Mouse (Mus musculus): ENCODE measurements around the gene Snu13. TPM values are rescaled to one million over a fixed set of nuclear protein-coding genes. Genes with fewer than 3 reads are reported as not detected.
A peak's percentile ranks its signal among the peaks of the same experiment; 100 is the strongest.

Gene Snu13
- polyA plus RNA-seq, 1 experiment: not detected

- Histone ChIP-seq H3K4me1 (ENCODE audit: control insufficient read depth, insufficient read depth, low read length) (peaks cover 5% of the 10 kb centered on the region), H3K4me3 (ENCODE audit: insufficient read depth, low read depth, low read length) (peak overlapping the region; percentile 90), H3K27ac (ENCODE audit: insufficient read depth, low read depth, low read length) (peak overlapping the region; percentile 31; the same call in 1 of the 2 replicates)
- TF ChIP-seq POLR2A (IDR thresholded peaks at IDR 0.05; ENCODE audit: insufficient read depth, low read depth, low read length) (no peak), CTCF (IDR thresholded peaks at IDR 0.05; ENCODE audit: insufficient read depth, low read depth, low read length) (no peak)
- WGBS: 7% methylated on average over 6 of the region's 6 CpGs
Observed at GRCm38 (mm10) chr15:82016830-82017229, 30.6 kb downstream of the Snu13 start.

GRCm38 (mm10) chr15:82016101-82016808 is 31.1 kb downstream of the Snu13 start:
- TF ChIP-seq POLR2A (IDR thresholded peaks at IDR 0.05; ENCODE audit: insufficient read depth, low read depth, low read length) (peak; percentile 83), CTCF (IDR thresholded peaks at IDR 0.05; ENCODE audit: insufficient read depth, low read depth, low read length) (no peak)
- H3K4me3 ChIP-seq (ENCODE audit: insufficient read depth, low read depth, low read length): peak overlapping the region; percentile 90
- H3K27ac ChIP-seq (ENCODE audit: insufficient read depth, low read depth, low read length): peak overlapping the region; percentile 31; the same call in 1 of the 2 replicates
- peaks cover 5% of the 10 kb centered on the region for H3K4me1 ChIP-seq (ENCODE audit: control insufficient read depth, insufficient read depth, low read length)
- WGBS: under 1% methylated on average over 53 of the region's 53 CpGs

- WGBS: under 1% methylated on average over 39 of the region's 39 CpGs
- peaks cover 8% of the 10 kb centered on the region for H3K4me1 ChIP-seq (ENCODE audit: control insufficient read depth, insufficient read depth, low read length)
- H3K27ac ChIP-seq (ENCODE audit: insufficient read depth, low read depth, low read length): peak overlapping the region; percentile 82
- TF ChIP-seq CTCF (IDR thresholded peaks at IDR 0.05; ENCODE audit: insufficient read depth, low read depth, low read length): no peak
- no peak for TF ChIP-seq POLR2A (IDR thresholded peaks at IDR 0.05; ENCODE audit: insufficient read depth, low read depth, low read length)
- H3K4me3 ChIP-seq (ENCODE audit: insufficient read depth, low read depth, low read length): peak overlapping the region; percentile 90
Observed at GRCm38 (mm10) chr15:82015392-82016100, 31.9 kb downstream of the Snu13 start.

- Histone ChIP-seq H3K4me3 (ENCODE audit: insufficient read depth, low read depth, low read length) (peak overlapping the region; percentile 90), H3K27ac (ENCODE audit: insufficient read depth, low read depth, low read length) (peak overlapping the region; percentile 82), H3K4me1 (ENCODE audit: control insufficient read depth, insufficient read depth, low read length) (peaks cover 12% of the 10 kb centered on the region)
- no peak for TF ChIP-seq POLR2A (IDR thresholded peaks at IDR 0.05; ENCODE audit: insufficient read depth, low read depth, low read length)
- no peak for TF ChIP-seq CTCF (IDR thresholded peaks at IDR 0.05; ENCODE audit: insufficient read depth, low read depth, low read length)
- 9% methylated on average over 9 of the region's 9 CpGs for WGBS
Observed at GRCm38 (mm10) chr15:82014745-82015391, 32.5 kb downstream of the Snu13 start.

- H3K4me1 ChIP-seq (ENCODE audit: control insufficient read depth, insufficient read depth, low read length): peaks cover 16% of the 10 kb centered on the region
- no peak overlapping the region for H3K4me3 ChIP-seq (ENCODE audit: insufficient read depth, low read depth, low read length)
- WGBS: 84% methylated on average over 6 of the region's 6 CpGs
- TF ChIP-seq POLR2A (IDR thresholded peaks at IDR 0.05; ENCODE audit: insufficient read depth, low read depth, low read length) (no peak), CTCF (IDR thresholded peaks at IDR 0.05; ENCODE audit: insufficient read depth, low read depth, low read length) (no peak)
- H3K27ac ChIP-seq (ENCODE audit: insufficient read depth, low read depth, low read length): no peak overlapping the region
Observed at GRCm38 (mm10) chr15:82011947-82012346, 35.5 kb downstream of the Snu13 start.

GRCm38 (mm10) chr15:82004257-82004656 is 43.1 kb downstream of the Snu13 start:
- peaks cover 3% of the 10 kb centered on the region for H3K4me1 ChIP-seq (ENCODE audit: control insufficient read depth, insufficient read depth, low read length)
- no peak overlapping the region for H3K27ac ChIP-seq (ENCODE audit: insufficient read depth, low read depth, low read length)
- H3K4me3 ChIP-seq (ENCODE audit: insufficient read depth, low read depth, low read length): no peak overlapping the region
- TF ChIP-seq POLR2A (IDR thresholded peaks at IDR 0.05; ENCODE audit: insufficient read depth, low read depth, low read length): no peak
- TF ChIP-seq CTCF (IDR thresholded peaks at IDR 0.05; ENCODE audit: insufficient read depth, low read depth, low read length): no peak
- 95% methylated on average over 8 of the region's 8 CpGs for WGBS

- H3K4me1 ChIP-seq (ENCODE audit: control insufficient read depth, insufficient read depth, low read length): peaks cover 18% of the 10 kb centered on the region
- no peak for TF ChIP-seq POLR2A (IDR thresholded peaks at IDR 0.05; ENCODE audit: insufficient read depth, low read depth, low read length)
- TF ChIP-seq CTCF (IDR thresholded peaks at IDR 0.05; ENCODE audit: insufficient read depth, low read depth, low read length): no peak
- WGBS: 60% methylated on average over 6 of the region's 6 CpGs
- H3K27ac ChIP-seq (ENCODE audit: insufficient read depth, low read depth, low read length): no peak overlapping the region
- H3K4me3 ChIP-seq (ENCODE audit: insufficient read depth, low read depth, low read length): no peak overlapping the region
Observed at GRCm38 (mm10) chr15:81993992-81994391, 53.4 kb downstream of the Snu13 start.

GRCm38 (mm10) chr15:81990549-81990948 is 56.8 kb downstream of the Snu13 start:
- no peak for TF ChIP-seq POLR2A (IDR thresholded peaks at IDR 0.05; ENCODE audit: insufficient read depth, low read depth, low read length)
- TF ChIP-seq CTCF (IDR thresholded peaks at IDR 0.05; ENCODE audit: insufficient read depth, low read depth, low read length): no peak
- 56% methylated on average over 7 of the region's 7 CpGs for WGBS
- peaks cover 18% of the 10 kb centered on the region for H3K4me1 ChIP-seq (ENCODE audit: control insufficient read depth, insufficient read depth, low read length)
- H3K27ac ChIP-seq (ENCODE audit: insufficient read depth, low read depth, low read length): no peak overlapping the region
- H3K4me3 ChIP-seq (ENCODE audit: insufficient read depth, low read depth, low read length): no peak overlapping the region

Other genes starting within 250 kb of the Snu13 start
- 278 TPM in 1 of 2 replicates, not detected in the other for gene Tef, start 245.2 kb downstream of the Snu13 start, polyA plus RNA-seq (2012; ENCODE audit: insufficient read depth, insufficient read length, low replicate concordance, missing spikeins)
- not detected in 2 replicates for gene Tob2, start 188.8 kb downstream of the Snu13 start, polyA plus RNA-seq (2012; ENCODE audit: insufficient read depth, insufficient read length, low replicate concordance, missing spikeins)
- not detected in 2 replicates for gene Phf5a, start 175.7 kb downstream of the Snu13 start, polyA plus RNA-seq (2012; ENCODE audit: insufficient read depth, insufficient read length, low replicate concordance, missing spikeins)
- 365 TPM in 1 of 2 replicates, not detected in the other for gene Aco2, start 175.3 kb downstream of the Snu13 start, polyA plus RNA-seq (2012; ENCODE audit: insufficient read depth, insufficient read length, low replicate concordance, missing spikeins)
- not detected in 2 replicates for gene Polr3h, start 121.4 kb downstream of the Snu13 start, polyA plus RNA-seq (2012; ENCODE audit: insufficient read depth, insufficient read length, low replicate concordance, missing spikeins)
- gene Csdc2, start 110.8 kb downstream of the Snu13 start, polyA plus RNA-seq (2012; ENCODE audit: insufficient read depth, insufficient read length, low replicate concordance, missing spikeins): not detected in 2 replicates
- not detected in 2 replicates for gene Pmm1, start 86.7 kb downstream of the Snu13 start, polyA plus RNA-seq (2012; ENCODE audit: insufficient read depth, insufficient read length, low replicate concordance, missing spikeins)
- not detected in 2 replicates for gene 1700029P11Rik, start 67.1 kb downstream of the Snu13 start, polyA plus RNA-seq (2012; ENCODE audit: insufficient read depth, insufficient read length, low replicate concordance, missing spikeins)
- gene Xrcc6, start 59.8 kb downstream of the Snu13 start, polyA plus RNA-seq (2012; ENCODE audit: insufficient read depth, insufficient read length, low replicate concordance, missing spikeins): 1,163 TPM in 1 of 2 replicates, not detected in the other
- gene Desi1, start 13.7 kb downstream of the Snu13 start, polyA plus RNA-seq (2012; ENCODE audit: insufficient read depth, insufficient read length, low replicate concordance, missing spikeins): 107 TPM in 1 of 2 replicates, not detected in the other
- not detected in 2 replicates for gene 4930407I10Rik, start 11.6 kb upstream of the Snu13 start, polyA plus RNA-seq (2012; ENCODE audit: insufficient read depth, insufficient read length, low replicate concordance, missing spikeins)
- gene Mei1, start 22.4 kb upstream of the Snu13 start, polyA plus RNA-seq (2012; ENCODE audit: insufficient read depth, insufficient read length, low replicate concordance, missing spikeins): not detected in 2 replicates
- gene Ccdc134, start 80.3 kb upstream of the Snu13 start, polyA plus RNA-seq (2012; ENCODE audit: insufficient read depth, insufficient read length, low replicate concordance, missing spikeins): not detected in 2 replicates
- 282 TPM in 1 of 2 replicates, not detected in the other for gene Srebf2, start 99.6 kb upstream of the Snu13 start, polyA plus RNA-seq (2012; ENCODE audit: insufficient read depth, insufficient read length, low replicate concordance, missing spikeins)
- gene Shisa8, start 165.2 kb upstream of the Snu13 start, polyA plus RNA-seq (2012; ENCODE audit: insufficient read depth, insufficient read length, low replicate concordance, missing spikeins): not detected in 2 replicates
- not detected in 2 replicates for gene Tnfrsf13c, start 176.8 kb upstream of the Snu13 start, polyA plus RNA-seq (2012; ENCODE audit: insufficient read depth, insufficient read length, low replicate concordance, missing spikeins)
- gene Cenpm, start 197.2 kb upstream of the Snu13 start, polyA plus RNA-seq (2012; ENCODE audit: insufficient read depth, insufficient read length, low replicate concordance, missing spikeins): not detected in 2 replicates
- not detected in 2 replicates for gene 1500009C09Rik, start 204.8 kb upstream of the Snu13 start, polyA plus RNA-seq (2012; ENCODE audit: insufficient read depth, insufficient read length, low replicate concordance, missing spikeins)
- gene Sept3, start 227.3 kb upstream of the Snu13 start, polyA plus RNA-seq (2012; ENCODE audit: insufficient read depth, insufficient read length, low replicate concordance, missing spikeins): 252 and 297 TPM in 2 replicates